Mouse (Mus musculus) left cerebral cortex, postnatal 10 days (tissue): ENCODE measurements around the gene B3galt5. TPM values are rescaled to one million over a fixed set of nuclear protein-coding genes. Genes with fewer than 3 reads are reported as not detected.

Experiments
- DNase-seq, 2 experiments: peaks; one replicate each; pipeline ENCODE4 v3.0.0; 2021 to 2022; ENCODE audit warnings: low spot score in 2 of 2, mixed read lengths in 1 of 2; ENCODE audit errors: extremely low spot score in 1 of 2
- intact Hi-C: fragments of 180-260 bp; cut with DNase I; formaldehyde crosslinking; loops from one replicate; pipeline ENCODE4 v1.15.1; 2025
- total RNA-seq, 2 experiments: library from RNA; stranded (reverse); gene quantifications; 2 replicates each; pipeline ENCODE4 v1.2.3; 2021

The B3galt5 gene
- 1 to 10 TPM; 5.1 to 7.5 TPM for total RNA-seq

DNA sequence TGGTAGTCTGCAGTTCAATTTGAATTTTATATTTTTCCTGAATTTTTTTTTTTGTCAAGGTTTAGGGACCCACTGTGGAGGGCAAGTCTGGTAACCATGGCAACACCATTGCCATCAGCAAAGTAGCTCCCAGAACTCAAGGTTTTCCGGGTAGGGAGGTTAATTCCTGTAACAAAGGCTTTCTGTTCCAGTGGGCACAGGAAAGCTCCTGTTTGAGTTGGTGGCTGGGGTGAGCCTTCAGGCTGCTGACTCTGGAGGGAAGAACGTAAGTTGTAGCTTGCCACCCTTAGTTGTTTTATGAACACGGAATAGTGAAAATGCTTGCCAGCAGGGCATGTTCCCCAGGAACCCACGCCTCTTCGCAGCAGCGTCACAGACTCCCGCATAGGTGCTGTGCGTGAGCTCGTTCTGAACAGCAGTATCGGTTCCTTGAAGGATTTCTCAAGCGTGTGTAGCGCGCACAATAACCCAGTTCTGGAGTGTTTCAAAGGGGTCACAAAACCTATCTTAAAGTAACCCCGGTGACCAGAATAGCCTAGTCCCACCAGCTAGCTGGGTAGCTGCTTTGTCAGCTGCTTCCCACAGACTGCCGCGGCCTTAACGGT, at the start of gene B3galt5:
TSS of gene B3galt5 (plus strand) at position 436 of the 605 bp plus-strand sequence.
- intact Hi-C loops: no loop called here
- DNase-seq: no peak

DNA sequence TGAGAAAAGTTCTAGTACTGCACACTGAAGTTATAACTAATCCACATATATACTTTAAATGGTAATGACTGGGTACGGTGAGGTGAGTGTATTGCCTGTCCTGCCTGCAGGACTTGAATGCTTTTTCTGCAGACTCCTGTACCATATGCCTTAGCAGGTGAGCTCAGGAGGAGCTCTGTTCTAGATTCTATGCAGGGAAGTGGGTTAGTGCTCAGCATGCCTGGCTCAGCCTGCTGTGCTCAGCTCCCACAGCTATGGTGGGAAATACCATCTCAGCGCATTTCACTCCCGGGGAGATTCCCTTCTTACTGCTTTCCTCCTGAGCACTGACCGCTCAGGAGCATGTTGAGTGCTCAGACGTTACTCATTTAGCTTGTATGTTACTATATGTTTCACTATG, 48.0 kb upstream of the B3galt5 start:
- intact Hi-C loops: no loop called here
- no peak for DNase-seq

DNA sequence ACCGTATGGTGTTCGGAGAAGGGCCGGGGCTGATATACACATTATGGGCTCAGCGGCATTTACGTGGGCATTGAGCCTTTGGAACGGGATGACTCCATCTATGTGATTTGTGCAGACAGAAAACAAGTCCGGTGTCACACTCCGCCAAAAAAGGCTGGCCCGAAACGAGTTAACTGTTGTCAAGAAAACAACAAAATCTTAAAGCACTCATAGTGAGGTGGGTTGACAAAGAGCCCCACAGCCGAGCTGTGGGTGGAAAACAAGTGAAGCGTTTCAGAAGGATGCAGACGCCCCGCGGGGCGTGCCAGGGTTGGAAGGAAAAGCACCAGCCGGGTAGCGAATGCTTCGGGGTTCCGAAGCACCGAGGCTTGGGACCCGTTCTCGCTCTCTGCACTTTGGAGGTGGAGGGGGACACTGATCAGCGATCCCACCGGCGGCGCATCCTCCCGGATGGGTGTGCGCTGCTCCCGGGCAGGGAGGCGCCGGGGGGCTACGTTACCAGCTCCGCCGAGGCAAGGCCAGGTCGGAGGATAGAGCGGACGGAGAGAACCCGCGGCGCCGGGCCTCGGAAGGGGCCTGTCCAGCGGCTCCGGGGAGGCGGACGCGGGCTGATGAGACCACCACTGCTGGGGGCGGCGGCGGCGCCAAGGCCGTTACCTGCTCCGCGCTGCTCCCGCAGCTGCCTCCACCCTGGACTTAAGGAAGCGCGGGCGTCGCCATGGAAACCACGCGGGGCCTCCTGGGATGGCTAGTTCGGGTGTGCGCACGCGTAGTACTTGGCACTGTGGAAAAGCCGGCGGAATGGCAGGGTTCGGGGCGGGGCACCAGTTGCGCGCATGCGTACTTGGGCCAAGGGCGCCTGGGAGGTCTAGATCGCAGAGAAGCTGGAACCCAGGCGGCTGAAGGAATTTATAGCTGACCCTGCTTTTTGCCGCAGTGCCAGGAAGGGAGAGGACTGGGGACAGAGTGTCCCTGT, 43.8 kb upstream of the B3galt5 start, which contains the start of gene Lca5l:
TSS of gene Lca5l (minus strand) at position 741 of the 976 bp plus-strand sequence.
- DNase-seq: peak; percentile 99 to 100
- intact Hi-C loops: no loop called here

DNA sequence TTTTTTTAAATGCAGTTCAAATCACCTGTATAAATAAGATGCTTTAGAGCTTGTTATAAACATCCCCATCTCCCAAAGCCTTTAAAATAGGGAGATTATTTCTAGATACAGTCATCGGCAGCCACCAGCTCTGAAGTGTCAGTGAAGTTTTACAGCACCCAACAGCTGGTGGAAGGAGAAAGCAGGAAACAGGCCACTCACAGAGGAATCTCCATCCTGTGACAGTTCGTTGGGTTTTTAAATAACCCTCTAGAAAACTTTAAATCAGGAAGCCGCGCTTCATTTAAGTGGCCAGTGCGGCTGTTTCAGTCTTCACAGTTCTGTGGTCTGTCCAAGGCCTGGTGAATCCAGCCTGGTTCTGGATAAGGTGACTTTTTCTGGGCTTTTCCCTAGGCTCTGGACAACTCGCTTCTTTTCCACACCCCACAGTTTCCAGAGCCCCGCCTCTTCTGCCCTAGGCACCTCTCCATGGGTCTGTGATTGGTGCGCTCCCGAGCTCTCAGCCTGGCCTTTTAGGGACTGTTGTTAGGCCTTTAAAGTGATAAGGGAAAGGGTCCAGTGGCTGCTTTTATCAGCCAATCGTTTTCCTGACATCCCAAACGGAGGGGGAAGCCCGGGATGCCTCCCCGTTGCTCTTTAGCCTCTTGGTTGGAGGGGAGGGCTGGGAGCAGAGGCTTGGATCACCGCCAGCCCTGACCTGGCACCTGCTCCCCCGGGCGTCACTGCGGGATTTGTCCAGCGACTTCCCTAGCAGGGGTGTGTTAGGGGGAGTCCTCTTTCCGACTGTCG, 35.5 kb upstream of the B3galt5 start, which contains the start of gene Sh3bgr:
TSS of gene Sh3bgr (plus strand) at position 538 of the 789 bp plus-strand sequence.
- peak in 1 of 2 experiments; percentile 69 for DNase-seq
- intact Hi-C loops: no loop called here

DNA sequence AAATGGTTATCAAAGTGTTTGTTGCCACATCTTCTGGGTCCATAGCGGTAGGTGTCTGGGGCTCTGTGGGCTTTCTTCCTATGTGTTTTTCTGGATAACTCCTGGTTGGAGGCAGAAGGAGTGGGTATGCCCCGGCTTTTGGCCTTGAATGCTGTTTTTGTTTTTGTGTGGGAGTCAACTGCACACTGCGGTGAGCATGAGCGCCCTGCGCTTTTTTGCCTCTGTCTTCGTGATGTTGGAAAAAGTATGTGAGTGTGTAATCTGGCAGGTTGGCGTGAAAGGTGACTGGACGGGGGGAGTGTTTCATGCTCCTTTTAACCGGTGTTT, 34.9 kb upstream of the B3galt5 start:
- intact Hi-C loops: no loop called here
- DNase-seq: no peak

DNA sequence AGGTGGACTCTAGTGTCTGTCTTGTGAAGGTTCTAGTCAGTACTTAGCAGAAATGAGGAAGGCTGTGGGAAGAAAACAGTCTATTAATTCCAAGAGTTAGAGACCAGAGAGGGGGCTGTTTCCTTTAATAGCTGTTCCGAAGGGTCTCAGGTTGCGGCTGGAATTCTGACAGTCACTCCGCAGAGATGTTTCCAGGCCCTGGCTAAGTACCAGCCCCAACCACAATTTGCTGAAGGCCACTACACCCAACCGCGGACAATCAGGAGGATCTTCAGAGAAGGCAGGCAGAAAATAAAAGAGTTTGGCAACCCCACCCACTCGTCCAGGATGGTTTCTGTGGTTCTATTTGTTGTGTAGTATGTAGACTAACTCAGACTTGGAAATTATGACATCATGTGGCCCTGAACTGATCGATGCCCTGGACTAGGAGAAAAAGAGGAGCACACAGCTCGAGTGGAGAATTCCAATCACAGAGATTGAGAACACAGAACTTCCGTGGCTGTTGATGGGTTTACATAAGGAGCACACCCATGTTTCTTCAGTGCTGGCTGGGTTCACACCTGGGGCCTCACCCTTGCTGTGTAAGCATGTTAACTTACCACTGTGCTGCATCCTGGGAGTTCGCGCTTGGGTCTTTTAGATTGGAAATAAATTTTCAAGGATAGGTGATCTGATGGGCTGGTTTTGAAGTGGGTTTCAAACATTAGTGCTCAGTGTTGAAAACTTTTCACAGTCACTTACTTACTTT, 33.9 kb upstream of the B3galt5 start:
- intact Hi-C loops: no loop called here
- no peak for DNase-seq

DNA sequence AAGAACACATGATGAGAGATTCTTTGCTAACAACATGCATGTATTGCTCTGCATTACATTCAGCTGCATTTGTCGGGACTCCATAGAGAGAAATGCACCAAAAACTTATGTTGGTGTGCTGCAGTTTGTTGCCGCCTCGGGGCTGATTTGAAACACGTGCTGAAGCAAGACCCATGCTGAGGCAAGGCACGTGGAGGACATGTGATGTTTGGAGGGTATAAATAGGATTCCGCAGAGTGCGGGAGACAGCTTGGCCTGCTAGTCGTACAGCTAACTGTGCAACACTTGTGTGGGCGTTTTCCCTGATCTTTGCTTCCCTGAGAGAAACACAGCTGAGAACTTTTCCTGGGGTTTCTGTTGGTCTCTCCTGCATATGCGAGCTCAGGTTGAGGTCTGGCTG, 25.8 kb upstream of the B3galt5 start:
- intact Hi-C loops: no loop called here

DNA sequence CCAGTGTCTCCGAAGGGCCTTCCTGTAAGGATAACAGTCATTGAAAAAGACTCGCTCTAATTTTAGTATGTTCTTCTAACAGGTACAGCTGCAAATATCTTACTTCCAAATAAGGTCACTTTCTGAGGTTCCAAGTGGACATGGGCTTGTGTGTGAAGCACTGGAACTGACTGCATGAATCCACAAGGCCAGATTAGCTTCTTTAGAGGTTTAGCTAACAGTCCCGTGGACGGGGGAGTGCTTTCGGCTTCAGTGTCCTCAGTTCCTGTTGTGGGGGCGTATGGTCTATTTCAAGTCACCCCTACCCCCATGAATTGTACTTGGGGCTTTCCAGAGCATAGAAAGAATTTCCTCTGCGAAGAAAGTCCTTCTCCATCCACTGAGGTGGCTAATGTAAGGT, 24.7 kb upstream of the B3galt5 start:
- no peak for DNase-seq
- intact Hi-C loops: no loop called here

More for the DNA sequence above, 25.8 kb upstream of the B3galt5 start:
- DNase-seq: peak in 1 of 2 experiments; percentile 34

DNA sequence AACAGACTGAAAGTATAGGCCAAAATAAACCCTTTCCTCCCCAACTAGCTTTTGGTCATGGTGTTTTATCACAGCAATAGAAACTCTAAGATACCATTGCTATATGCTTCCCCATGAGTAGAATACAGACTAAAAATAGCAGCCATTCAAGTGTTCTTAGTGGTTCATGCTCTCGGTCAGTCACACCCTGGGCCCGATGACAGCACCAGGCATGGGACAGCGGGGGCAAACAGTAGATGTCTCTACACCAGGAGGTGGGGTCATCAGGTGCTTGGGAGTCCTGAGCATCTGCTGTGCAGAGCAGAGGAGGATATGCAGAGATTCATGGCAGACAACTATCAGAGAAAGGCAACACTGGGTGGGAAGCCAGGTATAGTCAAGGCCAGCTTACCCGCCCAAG, 22.6 kb upstream of the B3galt5 start:
- DNase-seq: no peak
- intact Hi-C loops: no loop called here

DNA sequence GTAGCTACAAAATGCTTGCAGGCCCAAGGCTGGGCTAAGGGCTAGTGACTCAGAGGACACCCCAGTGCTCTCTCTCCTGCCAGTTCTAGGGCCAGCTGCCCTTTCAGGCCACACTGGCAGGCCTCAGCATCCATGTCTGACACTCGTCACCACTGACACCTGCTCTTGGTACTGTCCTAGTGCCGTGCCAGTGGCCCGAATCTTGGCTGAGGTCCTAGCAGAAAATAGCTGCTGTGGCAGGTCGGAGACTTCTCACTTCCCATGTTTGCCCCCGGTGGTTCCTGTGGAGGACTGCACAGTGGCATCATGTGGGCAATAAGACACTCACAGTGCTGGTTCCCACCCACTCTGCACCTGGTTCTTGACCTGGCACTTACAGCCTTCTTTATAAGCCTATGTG, 14.1 kb upstream of the B3galt5 start:
- intact Hi-C loops: no loop called here
- DNase-seq: no peak

DNA sequence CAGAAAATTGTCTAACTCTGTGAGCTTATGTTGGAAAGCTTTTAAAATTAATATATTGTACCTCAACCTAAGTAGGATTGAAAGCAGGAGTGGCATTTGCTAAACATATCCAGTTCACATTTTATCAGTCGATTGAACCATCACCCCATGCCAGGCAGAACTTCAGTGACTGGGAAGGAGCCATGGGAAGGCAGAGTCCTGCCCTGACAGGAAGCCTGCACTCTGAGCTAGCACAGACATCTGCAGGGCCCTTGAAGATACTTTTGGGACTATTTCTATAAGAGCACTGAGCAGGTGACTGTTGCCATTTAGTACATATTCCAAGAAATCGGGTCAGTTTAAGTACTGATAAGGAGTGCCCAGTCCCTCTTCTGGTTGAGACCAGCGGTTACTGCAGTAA, 13.6 kb upstream of the B3galt5 start:
- intact Hi-C loops: no loop called here
- no peak for DNase-seq

DNA sequence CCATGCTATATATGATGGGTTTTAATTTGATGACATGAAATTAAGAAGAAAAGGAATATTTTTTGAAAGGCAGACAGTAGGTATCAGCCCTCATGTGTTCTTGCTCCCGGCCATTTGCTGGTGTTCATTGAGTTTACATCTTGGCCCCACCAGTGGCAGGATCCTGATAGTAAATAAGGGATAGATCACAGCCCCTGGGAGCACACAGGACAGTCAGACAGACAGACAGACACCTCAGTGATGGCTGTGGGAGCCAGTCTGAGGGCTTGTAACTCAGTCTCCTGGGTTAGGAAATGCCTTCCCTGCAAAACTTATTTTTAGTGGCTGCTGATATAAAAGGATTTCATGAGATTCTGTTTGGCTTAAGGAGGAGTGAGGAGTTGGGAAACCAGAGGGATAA, 13.1 kb upstream of the B3galt5 start:
- DNase-seq: no peak
- intact Hi-C loops: no loop called here

DNA sequence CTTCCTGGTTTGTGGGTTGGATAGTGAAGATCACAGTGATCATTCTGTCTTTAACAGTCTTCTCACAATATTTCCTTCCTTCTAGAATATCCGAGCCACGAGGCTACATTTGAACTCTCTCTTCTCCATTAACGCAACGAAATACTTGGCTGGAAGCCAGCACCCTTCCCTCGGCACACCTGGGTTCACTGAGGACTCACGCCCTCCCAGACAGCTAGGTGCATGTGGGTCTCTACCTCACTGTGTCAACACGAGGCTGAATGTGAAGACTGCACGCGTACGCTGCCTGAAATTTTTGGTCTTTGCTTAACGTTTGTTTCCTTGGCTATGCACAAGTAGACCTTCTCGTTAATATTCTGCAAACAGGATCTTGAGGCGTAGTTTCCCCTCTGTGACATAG, 7.2 kb upstream of the B3galt5 start:
- intact Hi-C loops: no loop called here
- no peak for DNase-seq

DNA sequence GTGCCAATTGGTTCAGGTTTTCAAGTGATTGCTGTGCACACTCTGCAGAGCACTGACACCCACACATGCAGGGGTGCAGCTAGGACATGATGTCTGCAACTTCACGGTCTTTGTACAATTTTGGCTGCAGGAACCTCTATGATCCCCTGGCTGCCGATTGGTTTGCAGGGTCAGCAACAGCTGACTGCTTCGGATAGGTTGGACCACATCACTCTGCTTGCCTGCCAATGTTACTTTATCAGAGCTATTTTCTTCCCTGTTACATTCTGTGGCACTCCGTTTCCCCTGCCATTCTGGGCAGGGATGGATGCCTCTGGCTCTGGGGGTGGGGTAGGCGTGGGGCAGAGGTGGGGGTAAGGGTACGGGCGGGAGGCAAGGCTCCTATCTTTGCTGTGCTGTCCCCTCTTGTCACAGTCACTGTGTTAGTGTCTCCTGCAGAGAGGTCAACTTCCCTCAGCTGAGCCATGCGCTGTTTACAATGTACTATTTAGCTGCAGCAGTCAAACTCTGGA, 6.5 kb upstream of the B3galt5 start:
- DNase-seq: no peak
- intact Hi-C loops: no loop called here

DNA sequence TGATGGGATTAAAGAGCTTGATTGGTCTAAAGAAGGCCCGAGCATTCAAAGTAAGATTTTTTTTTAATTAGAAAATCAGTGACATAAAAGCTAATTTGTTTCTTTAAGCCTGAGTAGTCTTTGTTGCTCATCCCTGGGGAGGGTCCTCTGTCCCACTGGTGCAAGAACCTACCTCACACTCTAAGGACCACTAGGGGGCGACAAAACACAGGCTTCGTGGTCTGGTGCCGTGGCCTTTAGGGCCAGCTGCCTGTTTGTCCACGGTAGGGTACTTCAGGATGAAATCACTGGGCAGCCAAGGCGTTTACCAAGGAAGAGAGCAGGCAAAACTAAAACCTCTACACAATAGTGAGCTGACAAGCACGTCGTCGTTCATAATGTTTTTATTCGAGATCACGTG, 5.2 kb upstream of the B3galt5 start:
- intact Hi-C loops: loop anchor here (1.0 kb wide), 1 partner anchor 111 kb away; no protein-coding TSS in a partner anchor
- peak; percentile 45 to 77 for DNase-seq

DNA sequence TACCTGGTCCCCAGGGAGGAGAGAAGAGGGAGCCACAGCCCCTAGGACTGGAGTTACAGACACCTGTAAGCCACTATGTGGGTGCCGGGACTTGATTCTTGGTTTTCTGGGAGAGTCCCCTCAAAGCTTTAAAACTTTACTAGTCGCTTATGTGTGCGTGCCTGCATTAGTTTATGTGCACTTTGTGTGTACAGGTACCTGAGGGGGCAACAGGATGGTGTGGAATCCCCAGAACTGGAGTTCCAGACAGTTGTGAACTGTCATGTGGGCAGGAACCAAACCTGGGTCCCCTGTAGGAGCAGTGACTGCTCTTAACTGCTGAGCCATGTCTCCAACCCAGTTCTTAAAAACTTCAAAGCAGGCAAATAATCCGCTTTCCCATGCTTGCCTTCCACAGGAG, 4.3 kb upstream of the B3galt5 start:
- intact Hi-C loops: no loop called here
- no peak for DNase-seq

DNA sequence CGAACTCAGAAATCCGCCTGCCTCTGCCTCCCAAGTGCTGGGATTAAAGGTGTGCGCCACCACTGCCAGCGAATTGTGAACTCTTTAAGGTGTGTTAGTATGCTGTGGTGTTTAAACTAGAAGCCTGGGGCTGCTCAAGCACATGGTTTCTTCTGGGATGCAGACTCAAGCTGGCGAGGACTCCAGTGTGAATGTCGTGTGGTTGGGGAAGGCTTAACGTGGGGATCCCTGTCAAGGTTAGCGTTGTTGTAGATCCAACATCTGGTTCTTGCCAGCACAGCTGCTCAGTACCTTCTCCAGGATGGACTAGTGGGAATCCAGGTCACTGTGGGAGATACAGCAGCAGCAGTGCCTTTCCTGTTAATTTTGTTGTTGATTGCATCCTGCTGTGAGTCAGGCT, 3.6 kb upstream of the B3galt5 start:
- intact Hi-C loops: no loop called here
- no peak for DNase-seq

DNA sequence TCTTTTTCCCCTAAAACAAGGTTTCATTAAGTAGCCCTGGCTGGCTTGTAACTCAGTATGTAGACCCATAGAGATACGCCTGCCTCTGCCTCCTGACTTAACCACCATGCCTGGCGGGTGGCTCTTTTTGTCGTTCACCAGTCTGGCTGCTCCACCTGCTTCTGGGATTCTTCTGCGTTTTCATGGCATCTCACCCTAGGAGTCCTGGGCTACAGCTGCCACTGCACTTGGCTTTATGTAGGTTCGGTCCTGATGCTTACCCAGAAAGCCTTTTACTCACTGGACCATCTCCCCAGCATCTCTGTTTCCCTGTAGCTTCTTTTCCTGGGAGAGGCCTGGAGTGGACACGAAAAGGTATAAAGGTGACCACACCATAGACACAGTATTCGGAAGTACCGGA, 1.6 kb upstream of the B3galt5 start:
- intact Hi-C loops: no loop called here
- DNase-seq: no peak

DNA sequence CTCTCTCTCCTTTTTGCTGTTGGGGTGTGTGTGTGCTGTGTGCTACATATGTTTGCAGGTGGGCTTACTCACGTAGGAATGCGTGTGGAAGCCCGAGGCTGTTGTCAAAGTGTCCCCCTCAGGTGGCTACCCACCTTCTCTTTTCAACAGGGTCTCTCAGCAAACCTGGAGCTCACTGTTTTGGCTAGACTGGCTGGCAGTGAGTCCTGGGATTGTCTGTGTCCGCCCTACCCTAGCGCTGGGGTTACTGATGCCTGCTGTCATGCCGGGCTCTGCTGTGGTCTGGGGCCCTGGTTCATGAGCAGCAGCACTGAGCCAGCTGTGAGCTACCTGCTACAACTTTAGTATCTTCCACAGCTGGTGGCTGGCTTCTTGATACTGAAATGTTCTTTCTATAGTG, 8.9 kb downstream of the B3galt5 start:
- intact Hi-C loops: no loop called here
- DNase-seq: no peak
